Mouse (Mus musculus) liver, embryonic 16.5 days (tissue): ENCODE results near the gene Sertad1. TPM values are rescaled to one million over a fixed set of nuclear protein-coding genes. Genes with fewer than 3 reads are reported as not detected.

ENCODE experiments used
- ATAC-seq: fragments of 200-750 bp; cut with Nextera tagmentation; 2 replicates; pipeline ENCODE4 v1.8.0; 2017; ENCODE audit warnings: low read depth, mild to moderate bottlenecking, moderate number of reproducible peaks, moderate library complexity
- H3K27ac ChIP-seq: fragments of 300-500 bp; sonication (generic); 2 replicates; pipeline ENCODE4 v1.5.1; 2014; ENCODE audit warnings: mild to moderate bottlenecking, low read length
- H3K27me3 ChIP-seq: fragments of 300-500 bp; sonication (generic); 2 replicates; pipeline ENCODE4 v1.6.1; 2014; ENCODE audit warnings: low read depth, low read length, mixed read lengths; ENCODE audit not compliant: control insufficient read depth, insufficient read depth
- H3K36me3 ChIP-seq: fragments of 300-500 bp; sonication (generic); 2 replicates; pipeline ENCODE4 v1.6.1; 2014; ENCODE audit warnings: mild to moderate bottlenecking; ENCODE audit not compliant: control insufficient read depth, insufficient read depth
- H3K4me1 ChIP-seq: fragments of 300-500 bp; sonication (generic); 2 replicates; pipeline ENCODE4 v1.6.1; 2014; ENCODE audit warnings: low read depth, low read length, mixed read lengths; ENCODE audit not compliant: control insufficient read depth
- H3K4me2 ChIP-seq: fragments of 300-500 bp; sonication (generic); 2 replicates; pipeline ENCODE4 v1.6.1; 2014; ENCODE audit warnings: low read depth, low read length, mixed read lengths
- H3K4me3 ChIP-seq: fragments of 300-500 bp; sonication (generic); 2 replicates; pipeline ENCODE4 v1.5.1; 2014; ENCODE audit warnings: low read depth, mild to moderate bottlenecking, low read length
- H3K9ac ChIP-seq: fragments of 300-500 bp; sonication (generic); 2 replicates; pipeline ENCODE4 v1.6.1; 2014; ENCODE audit warnings: low read depth, low read length
- H3K9me3 ChIP-seq: fragments of 300-500 bp; sonication (generic); replicated peaks from 2 replicates; pipeline ENCODE4 v1.6.1; 2016; ENCODE audit warnings: low read length; ENCODE audit not compliant: control insufficient read depth
- WGBS: fragments of 180-500 bp; shearing (Covaris S2); extraction: QIAGEN DNeasy Blood & Tissue Kit; methylation state at CpG from one replicate; pipeline ENCODE4 v1.1.7; 2014; ENCODE audit not compliant: insufficient replicate concordance; 5-methylcytosine and 5-hydroxymethylcytosine counted together
- polyA plus RNA-seq: library from polyadenylated mRNA; unstranded; fragments of >200 nt; fragmentation: Nextera tagmentation; extraction: Ambion mirVana; gene quantifications from 2 replicates; pipeline ENCODE4 v1.2.1, GENCODE M21; 2015

Sertad1 gene
- 29.2 and 31.6 TPM in 2 replicates for polyA plus RNA-seq

DNA sequence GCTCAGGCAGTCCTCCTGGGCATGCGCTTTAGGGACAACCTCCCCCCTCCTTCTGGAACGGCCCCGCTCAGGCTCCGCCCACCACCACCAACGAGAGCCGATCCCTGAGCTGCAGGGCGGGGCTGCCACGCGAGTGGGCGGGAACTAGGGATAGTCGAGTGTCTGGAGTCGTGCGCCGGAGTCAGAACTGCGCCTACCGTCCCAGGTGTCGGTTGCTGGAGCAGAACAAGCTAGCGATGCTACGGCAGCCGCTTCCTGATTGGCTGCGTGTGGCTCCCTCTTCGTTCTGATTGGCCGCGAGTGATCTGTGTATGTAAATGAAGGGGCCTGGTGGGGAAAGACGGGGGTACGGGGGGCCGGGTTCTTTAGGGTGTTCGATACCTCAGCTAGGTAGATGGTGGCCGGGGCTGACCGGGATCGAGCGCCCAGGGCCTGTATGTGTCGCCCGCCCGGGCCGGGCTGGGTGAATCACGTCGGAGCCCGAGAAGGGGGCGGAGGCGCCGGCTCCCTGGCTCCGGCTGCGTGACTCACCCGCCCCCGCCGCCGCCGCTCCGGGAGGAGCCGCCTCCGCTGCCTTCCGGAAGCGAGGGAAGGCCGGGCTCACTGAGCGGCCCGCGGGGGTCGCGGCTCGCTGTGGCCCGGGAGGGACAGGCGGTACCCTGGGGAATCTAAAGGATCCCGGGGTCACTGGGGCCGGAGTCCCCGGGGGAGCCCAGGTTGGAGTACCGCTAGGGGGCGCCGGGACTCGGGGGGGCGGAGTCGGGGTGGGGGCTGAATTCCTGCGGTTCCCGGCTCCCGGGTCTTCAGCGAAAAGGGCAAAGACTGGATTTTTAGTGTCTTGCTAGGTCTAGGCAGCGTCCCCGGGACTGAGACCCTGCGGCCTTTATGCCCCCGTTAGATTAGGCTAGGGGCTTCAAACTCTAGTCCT is at the start of gene Sertad1:
TSS of gene Sertad1 (plus strand) at position 141 of the 928 bp plus-strand sequence.
- peak; percentile 80 for ATAC-seq
- Histone ChIP-seq H3K9ac (peak within 1 kb of the TSS; percentile 94), H3K4me2 (peak within 1 kb of the TSS; percentile 90), H3K27me3 (no peaks in the 10 kb centered on the region), H3K4me3 (peak within 1 kb of the TSS; percentile 93), H3K4me1 (peaks cover 66% of the 10 kb centered on the region), H3K27ac (peak within 1 kb of the TSS; percentile 97), H3K9me3 (no peaks in the 10 kb centered on the region), H3K36me3 (peaks cover 10% of the 10 kb centered on the region)
- WGBS: under 1% methylated on average over 78 of the region's 80 CpGs

DNA sequence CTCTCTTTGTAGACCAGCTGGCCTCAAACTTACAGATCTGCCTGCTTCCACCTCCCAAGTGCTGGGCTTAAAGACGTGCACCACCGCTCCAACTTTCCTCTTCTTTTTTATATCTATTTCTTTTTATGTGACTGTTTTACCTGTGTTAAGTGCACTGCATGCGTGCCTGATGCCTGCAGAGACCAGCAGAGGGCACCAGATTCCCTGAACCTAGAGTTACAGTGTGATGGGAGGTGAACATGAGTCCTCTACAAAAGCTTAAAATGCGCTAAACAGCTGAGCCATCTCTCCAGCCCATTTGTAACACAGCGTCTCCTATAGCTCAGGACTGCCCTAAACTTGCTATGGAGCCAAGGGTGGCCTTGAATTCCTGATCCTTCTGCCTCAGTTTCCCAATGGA is 49.2 kb upstream of the Sertad1 start:
- Histone ChIP-seq H3K9me3 (no peaks in the 10 kb centered on the region), H3K27me3 (peaks cover 32% of the 10 kb centered on the region), H3K36me3 (no peaks in the 10 kb centered on the region), H3K4me1 (peaks cover 4% of the 10 kb centered on the region; the same call in 1 of the 2 replicates), H3K4me2 (no peak overlapping the region), H3K9ac (no peak overlapping the region), H3K27ac (no peak overlapping the region), H3K4me3 (no peak overlapping the region)
- 35% methylated on average over 5 of the region's 5 CpGs for WGBS
- peak; percentile 72 for ATAC-seq

DNA sequence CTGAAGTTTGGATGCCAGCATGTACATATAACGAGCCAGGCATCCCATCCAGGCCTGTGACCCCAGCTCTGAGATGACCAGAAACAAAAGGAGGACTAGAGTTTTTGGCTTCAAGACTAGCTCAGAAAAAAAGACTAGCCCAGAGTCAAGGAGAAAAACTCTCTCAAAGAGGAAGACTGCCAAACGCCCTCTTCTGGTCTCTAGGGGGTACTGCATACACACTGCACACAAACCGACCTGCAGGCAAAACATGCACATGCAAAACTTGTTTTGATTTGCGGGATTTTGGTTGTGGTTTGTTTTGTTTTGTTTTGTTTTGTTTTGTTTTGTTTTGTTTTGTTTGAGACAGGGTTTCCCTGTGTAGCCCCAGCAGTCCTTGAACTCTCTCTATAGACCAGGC is 46.7 kb upstream of the Sertad1 start:
- no peak for ATAC-seq
- WGBS: 65% methylated on average over 4 of the region's 4 CpGs
- no peak overlapping the region for H3K9ac ChIP-seq
- no peaks in the 10 kb centered on the region for H3K36me3 ChIP-seq
- no peak overlapping the region for H3K27ac ChIP-seq
- no peaks in the 10 kb centered on the region for H3K9me3 ChIP-seq
- H3K4me1 ChIP-seq: no peaks in the 10 kb centered on the region
- H3K4me3 ChIP-seq: no peak overlapping the region
- H3K4me2 ChIP-seq: no peak overlapping the region
- H3K27me3 ChIP-seq: peaks cover 26% of the 10 kb centered on the region

DNA sequence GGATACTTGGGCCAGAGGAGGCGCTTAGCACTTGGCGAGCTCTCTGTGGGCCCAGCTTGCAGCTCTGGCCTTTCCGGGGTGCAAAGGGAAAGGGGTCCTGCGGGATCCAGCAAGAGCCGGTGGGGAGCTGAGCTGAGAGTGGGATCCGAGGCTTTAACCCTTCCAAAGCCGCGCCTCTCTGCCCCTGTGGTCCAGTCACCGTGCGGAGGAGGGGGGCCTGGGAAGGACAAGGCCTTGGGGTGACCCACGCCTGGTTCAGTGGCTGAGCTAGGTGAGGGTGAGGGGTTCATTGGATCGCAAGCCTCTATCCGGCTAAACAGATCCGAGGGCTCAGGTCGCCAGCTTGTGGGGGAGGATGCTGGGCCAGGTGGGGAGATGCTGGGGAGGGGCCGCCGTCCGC is 40.7 kb upstream of the Sertad1 start:
- no peak for ATAC-seq
- peaks cover 30% of the 10 kb centered on the region for H3K4me1 ChIP-seq
- H3K4me2 ChIP-seq: peak overlapping the region; percentile 86
- H3K9ac ChIP-seq: peak overlapping the region; percentile 55
- H3K9me3 ChIP-seq: no peaks in the 10 kb centered on the region
- H3K4me3 ChIP-seq: peak overlapping the region; percentile 58
- 13% methylated on average over 18 of the region's 18 CpGs for whole genome bisulfite sequencing
- H3K27me3 ChIP-seq: peaks cover 42% of the 10 kb centered on the region
- no peak overlapping the region for H3K27ac ChIP-seq
- H3K36me3 ChIP-seq: peaks cover 3% of the 10 kb centered on the region; the same call in 1 of the 2 replicates

DNA sequence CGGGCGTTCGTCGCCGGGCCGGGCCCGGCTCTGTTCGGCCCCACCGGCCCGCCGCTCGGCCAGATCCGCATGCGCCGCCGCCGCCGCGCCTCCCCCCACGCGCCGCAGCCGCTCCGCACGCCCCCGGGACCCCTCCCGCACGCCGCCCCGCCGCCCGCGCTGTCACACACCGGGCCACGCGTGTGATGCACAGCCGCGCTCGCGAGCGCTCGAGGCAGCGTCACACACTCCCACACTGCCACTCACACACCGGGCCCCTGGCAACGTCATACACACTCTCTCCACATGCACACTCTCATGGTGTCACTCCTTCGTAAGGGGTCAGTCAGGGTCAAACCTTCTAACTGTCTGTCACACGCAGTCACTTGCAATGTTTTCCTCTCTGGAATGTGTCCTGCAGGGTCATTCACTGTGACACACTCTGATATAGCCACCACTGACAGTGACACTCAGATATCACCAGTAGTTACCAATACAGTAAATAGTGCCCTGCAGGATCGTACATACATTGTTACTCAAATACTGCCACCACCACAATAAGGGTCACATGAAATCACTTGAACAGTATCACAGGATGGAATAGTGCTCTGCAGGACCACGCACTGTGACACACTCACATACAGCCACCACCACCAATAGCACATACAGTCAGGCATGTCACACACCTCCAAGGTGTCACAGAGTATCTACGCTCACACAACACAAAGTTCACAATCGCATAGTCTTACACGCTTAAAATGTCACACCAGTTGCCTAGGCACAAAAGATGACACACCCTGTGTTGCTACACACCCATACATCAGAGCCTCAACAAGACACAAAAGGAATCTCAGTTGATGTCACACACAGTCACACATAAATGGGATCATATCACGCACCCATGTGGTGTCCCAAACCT is 39.9 kb upstream of the Sertad1 start:
- H3K4me3 ChIP-seq: peak overlapping the region; percentile 58
- H3K27me3 ChIP-seq: peaks cover 42% of the 10 kb centered on the region
- peak overlapping the region; percentile 86 for H3K4me2 ChIP-seq
- H3K4me1 ChIP-seq: peaks cover 35% of the 10 kb centered on the region
- H3K9ac ChIP-seq: peak overlapping the region; percentile 55
- H3K27ac ChIP-seq: no peak overlapping the region
- H3K36me3 ChIP-seq: peaks cover 6% of the 10 kb centered on the region; the same call in 1 of the 2 replicates
- no peak for ATAC-seq
- WGBS: 12% methylated on average over 30 of the region's 53 CpGs
- no peaks in the 10 kb centered on the region for H3K9me3 ChIP-seq

DNA sequence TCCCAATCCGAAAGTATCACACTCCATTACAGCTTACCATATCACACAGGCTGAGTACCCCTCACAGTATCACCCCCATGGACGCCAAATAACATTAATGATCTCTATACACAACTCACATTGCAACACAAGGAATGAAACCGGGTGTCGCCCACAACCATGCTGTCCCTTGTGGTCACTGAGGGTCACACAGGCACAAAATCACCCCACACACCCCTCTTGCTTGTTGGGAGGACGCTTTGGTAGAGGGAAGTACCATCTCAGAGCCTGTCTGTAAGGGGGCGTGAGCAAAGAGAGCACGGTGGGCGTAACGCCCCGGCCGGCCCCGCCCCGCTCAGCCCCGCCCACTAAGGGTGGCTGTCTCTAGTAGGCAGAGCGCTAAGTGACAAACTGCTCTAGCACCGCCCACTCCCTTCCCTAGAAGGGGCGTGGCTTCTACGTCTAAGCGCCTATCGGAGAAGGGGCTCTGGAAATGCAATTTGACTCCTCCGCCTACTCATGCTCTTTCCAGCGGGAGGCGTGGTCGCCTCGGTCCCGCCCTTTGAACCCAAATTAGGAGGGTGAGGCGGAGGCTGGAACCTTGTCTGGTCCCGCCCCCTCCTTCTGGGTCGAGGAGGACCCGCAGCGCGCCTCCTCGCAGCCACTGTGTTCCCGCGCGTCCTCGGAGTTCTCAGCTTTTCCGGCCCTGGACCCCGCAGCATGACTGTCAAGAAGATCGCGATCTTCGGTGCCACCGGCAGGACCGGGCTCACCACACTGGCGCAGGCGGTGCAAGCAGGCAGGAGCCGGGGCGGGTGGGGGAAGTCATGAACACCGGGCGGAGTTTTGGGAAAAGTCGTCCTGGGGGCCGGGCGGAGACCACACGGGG is 39.1 kb upstream of the Sertad1 start, which contains the start of the genes Sptbn4 and Blvrb:
TSS of gene Sptbn4 (minus strand) at position 268 of the 868 bp plus-strand sequence.
TSS of gene Blvrb (plus strand) at position 560 of the 868 bp plus-strand sequence.
- peak; percentile 78 for ATAC-seq
- Histone ChIP-seq H3K36me3 (peaks cover 14% of the 10 kb centered on the region), H3K4me3 (peak within 1 kb of the TSS; percentile 74), H3K27me3 (peaks cover 42% of the 10 kb centered on the region), H3K4me2 (peak within 1 kb of the TSS; percentile 86), H3K9me3 (no peaks in the 10 kb centered on the region), H3K4me1 (peaks cover 43% of the 10 kb centered on the region), H3K9ac (peak within 1 kb of the TSS; percentile 88), H3K27ac (peak within 1 kb of the TSS; percentile 99)
- under 1% methylated on average over 54 of the region's 54 CpGs for WGBS

DNA sequence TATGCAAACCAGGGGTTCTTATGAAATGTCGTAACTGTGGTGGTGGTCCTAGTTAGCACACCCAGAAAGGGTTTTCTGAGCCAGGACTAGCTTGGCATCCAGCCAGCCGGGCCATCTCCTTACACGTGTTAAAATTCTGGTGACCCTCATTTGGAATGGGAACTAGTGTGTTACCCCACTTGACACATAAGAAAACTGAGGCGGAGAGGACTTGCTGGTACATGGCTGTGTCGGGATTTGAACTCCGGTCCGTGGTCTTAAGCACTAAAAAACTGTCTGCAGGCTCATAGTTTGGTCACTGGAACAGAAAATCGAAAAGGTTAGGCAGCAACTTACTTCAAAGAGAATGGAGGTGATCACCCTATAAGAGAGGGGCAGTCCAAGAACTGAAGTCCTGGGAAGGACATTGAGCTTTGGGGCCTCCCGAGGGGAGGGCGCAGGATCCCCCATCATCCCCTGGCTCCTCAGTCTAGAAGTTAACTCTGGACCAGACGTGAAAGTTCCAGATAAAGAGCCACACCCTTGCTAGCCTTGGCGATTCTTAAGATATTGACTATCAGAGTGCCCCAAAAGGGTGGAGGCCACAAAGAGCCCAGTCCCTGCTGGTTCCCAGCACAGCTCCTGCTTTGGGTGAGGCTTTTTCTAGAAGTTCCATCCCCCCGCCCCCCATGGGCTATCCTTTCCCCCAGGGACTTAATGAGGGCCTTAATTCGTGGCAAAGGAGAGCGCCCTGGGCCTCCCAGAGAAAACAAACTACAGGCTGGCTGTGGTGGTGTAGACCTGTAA is 38.1 kb upstream of the Sertad1 start:
- peak overlapping the region; percentile 99 for H3K27ac ChIP-seq
- peak overlapping the region; percentile 74 for H3K4me3 ChIP-seq
- H3K9ac ChIP-seq: peak overlapping the region; percentile 88
- peaks cover 47% of the 10 kb centered on the region for H3K4me1 ChIP-seq
- 21% methylated on average over 15 of the region's 15 CpGs for WGBS
- H3K36me3 ChIP-seq: peaks cover 18% of the 10 kb centered on the region
- no peaks in the 10 kb centered on the region for H3K9me3 ChIP-seq
- H3K4me2 ChIP-seq: peak overlapping the region; percentile 87
- ATAC-seq: peak; percentile 78
- H3K27me3 ChIP-seq: peaks cover 34% of the 10 kb centered on the region
